Mouse (Mus musculus) gonadal fat pad, adult 2 months (tissue): Measurements from ENCODE around the gene Herpud1. TPM values are rescaled to one million over a fixed set of nuclear protein-coding genes. Genes with fewer than 3 reads are reported as not detected.

Experiments used
- DNase-seq: peaks from one replicate; pipeline ENCODE4 v3.0.0-alpha.2; 2012; ENCODE audit warnings: low read depth
- polyA plus RNA-seq: library from polyadenylated mRNA; depleted of rRNA; stranded (reverse); fragments of >200 nt; gene quantifications from 2 replicates; pipeline ENCODE4 v1.2.3, GENCODE M21; 2012; rRNA removed

Herpud1 gene
- 262 and 303 TPM in 2 replicates for polyA plus RNA-seq

GRCm38 (mm10) chr8:94386214-94387026 lies at the start of gene Herpud1:
Gene Herpud1 (plus strand): TSS chr8:94386438.
- no peak for DNase-seq

- DNase-seq, result no peak
Observed at GRCm38 (mm10) chr8:94337559-94337958, 48.7 kb upstream of the Herpud1 start.

DNA sequence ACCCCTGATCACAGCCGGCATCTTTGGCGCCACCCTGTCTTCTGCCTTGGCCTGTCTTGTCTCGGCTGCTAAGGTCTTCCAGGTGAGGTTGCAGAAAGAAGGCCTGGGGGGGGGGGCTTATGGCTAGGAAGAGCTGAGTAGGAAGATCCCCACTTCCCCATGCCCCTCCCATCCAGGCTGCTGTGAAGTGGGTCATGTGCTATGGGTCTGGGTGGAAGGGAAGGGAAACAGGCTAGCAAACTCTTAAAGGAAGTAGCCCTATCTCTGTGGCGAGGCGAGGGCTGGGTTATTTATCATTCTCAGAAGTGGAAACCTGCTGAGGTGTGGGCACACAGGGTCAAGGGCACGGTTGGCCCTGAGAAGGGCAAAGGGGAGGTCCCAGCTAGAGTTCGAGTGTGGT lies 45.4 kb upstream of the Herpud1 start:
- no peak for DNase-seq

DNA sequence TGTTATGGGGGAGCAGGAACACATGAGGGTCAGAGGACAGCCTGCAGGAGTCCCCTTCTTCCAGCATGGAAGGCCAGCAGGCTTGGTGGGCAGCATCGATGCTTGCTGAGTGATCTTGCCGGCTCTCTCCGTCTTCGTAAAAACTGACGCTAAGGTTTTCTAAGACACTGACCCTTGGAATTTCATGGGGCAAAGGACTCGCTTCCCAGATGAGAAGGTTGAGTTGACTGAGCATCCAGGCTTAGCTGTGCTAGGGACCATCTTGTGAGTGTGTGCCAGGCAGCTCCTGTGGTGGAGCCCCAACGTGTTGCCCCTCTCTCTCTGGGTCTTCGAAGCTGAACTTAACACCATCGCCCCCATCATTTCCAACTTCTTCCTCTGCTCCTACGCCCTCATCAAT lies 43.5 kb upstream of the Herpud1 start:
- no peak for DNase-seq

DNA sequence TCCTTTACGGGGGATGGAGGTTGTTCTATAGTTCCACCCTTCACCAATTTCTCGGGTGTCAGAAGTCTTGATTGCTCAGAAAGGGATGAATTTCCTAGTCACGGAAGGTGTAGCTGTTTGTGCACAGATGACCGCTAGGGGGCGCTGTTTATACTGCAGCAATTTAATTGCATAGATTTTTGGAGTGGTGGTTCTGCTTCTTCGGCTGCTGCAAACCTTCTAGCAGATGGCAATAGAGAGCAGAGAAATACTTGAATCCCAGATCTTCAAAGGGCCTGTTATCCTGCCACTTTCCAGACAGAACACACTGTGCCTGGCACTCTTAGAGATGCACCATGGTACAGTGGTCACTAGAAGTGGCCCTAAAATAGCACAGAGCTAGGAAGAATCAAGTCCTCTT lies 42.9 kb upstream of the Herpud1 start:
- DNase-seq, result no peak

GRCm38 (mm10) chr8:94343778-94344320 lies 42.4 kb upstream of the Herpud1 start:
- no peak for DNase-seq

DNA sequence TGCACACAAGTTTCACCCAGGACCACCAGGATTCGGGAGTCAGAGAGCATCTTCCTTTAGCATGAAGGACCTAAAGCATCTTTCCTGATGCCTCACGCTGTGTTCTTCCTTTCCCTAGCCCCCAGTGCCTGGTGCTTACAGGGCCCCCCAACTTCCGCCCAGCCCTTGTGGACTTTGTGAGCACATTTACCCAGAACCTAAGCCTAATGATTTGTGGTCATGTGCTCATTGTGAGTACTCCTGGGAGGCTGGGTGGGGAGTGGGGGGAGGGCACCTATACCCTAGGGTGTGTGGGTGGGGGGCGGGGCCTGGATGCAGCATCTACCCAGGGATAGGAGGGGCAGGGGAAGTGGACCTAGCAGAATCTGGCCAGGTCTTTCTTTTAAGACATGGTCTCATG lies 40.6 kb upstream of the Herpud1 start:
- DNase-seq, result no peak

- DNase-seq, result no peak
Observed at GRCm38 (mm10) chr8:94346264-94346663, 40.0 kb upstream of the Herpud1 start.

DNA sequence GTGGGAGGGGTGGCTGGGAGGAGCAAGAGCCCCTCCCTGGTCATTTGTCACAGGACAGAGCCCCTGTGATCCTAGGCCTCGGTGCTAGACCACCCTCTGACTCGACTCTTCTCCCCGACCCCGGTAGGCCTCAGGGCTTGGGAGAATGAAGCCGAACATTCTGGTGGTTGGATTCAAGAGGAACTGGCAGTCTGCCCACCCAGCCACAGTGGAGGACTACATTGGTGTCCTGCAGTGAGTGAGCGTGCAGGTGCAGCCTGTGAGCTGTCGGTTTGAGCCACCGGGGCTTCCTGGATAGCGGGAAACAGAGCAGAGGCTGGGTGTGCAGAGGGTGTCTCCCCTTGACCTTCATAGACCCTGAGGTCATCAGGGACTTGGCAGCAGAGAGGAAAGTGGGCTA lies 37.8 kb upstream of the Herpud1 start:
- DNase-seq, result no peak

DNA sequence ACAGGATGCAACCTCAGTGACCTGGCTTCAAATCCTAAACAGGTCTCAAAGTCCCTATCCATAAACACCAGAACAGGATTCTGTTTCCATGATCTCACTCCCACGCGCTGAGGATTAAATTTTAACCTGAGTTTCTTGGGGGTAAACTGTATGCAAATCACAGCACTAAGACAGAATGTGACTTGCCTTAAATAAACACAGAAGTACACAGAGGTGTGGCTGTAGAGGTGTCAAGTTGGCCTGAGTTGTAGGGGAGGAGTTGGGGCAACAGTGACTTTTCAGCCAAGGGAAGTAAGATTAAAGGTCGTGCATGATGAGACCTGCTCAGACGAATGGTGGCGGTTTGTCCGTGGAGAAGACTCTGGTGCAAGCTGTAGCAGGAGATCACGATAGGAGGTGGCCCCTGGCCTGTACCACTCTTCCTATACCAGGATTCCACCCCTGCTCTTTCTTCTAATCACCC lies 32.1 kb upstream of the Herpud1 start:
- peak; percentile 64 for DNase-seq

DNA sequence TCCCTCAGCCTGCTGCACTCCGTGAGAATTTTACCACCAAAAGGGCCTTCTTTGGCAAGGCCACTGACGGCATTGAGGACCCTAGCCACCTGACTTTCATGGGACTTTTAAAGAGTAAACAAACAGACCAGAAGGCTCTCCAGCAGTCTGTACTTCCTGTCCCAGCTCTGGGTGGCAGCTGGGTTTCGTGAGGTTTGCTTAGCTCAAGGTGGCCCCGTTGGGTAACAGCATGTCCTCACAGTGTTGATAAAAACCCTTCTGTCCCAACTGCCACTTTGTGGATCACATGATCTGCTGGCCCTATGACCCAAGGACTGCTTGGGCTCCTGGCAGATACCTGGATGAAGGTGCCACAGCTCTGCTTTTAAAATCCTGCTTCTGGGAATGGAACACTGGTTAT lies 31.7 kb upstream of the Herpud1 start:
- no peak for DNase-seq

DNA sequence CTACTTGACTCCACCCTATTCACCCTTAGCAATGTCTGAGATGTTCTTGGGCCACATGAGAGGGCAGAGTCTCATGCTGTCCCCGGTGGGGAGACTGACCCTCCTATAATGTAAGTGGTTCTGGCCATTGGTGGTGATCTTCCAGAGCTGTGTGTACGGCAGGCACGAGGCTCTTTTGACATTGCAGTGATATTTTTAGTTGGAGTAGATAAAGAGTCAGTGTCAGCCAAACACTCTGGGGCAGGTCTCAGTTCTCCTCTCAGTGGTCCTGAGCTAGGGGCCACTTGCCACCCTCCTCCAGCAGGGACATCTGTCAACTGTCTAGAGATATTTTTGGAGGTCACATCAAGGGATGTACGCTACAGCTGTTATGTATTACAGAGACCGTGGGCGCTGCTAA lies 29.0 kb upstream of the Herpud1 start:
- no peak for DNase-seq

GRCm38 (mm10) chr8:94358541-94358940 lies 27.7 kb upstream of the Herpud1 start:
- no peak for DNase-seq

- DNase-seq, result no peak
Observed at GRCm38 (mm10) chr8:94361774-94362431, 24.3 kb upstream of the Herpud1 start.

- DNase-seq, result no peak
Observed at GRCm38 (mm10) chr8:94362607-94363239, 23.5 kb upstream of the Herpud1 start.

GRCm38 (mm10) chr8:94363288-94363688 lies 22.9 kb upstream of the Herpud1 start:
- DNase-seq, result no peak

DNA sequence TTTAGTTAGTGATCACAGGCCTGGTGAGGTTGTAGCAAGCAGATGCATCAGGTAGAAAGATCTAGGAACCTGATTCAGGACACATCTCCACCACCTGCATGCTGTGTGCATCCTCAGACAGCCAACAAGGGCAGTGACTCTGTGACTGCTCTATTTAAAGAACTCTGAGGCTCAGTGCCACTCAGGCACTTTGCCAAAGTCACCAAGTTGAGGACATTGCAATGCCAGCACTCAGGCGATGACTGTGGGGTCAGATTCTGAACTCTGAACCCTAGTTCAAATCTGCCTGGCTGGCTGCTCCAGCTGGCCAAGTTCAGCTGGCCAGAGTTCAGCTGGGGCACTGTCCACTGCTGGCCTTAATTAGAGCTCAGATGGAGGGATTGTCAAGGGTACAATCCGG lies 22.3 kb upstream of the Herpud1 start:
- no peak for DNase-seq

DNA sequence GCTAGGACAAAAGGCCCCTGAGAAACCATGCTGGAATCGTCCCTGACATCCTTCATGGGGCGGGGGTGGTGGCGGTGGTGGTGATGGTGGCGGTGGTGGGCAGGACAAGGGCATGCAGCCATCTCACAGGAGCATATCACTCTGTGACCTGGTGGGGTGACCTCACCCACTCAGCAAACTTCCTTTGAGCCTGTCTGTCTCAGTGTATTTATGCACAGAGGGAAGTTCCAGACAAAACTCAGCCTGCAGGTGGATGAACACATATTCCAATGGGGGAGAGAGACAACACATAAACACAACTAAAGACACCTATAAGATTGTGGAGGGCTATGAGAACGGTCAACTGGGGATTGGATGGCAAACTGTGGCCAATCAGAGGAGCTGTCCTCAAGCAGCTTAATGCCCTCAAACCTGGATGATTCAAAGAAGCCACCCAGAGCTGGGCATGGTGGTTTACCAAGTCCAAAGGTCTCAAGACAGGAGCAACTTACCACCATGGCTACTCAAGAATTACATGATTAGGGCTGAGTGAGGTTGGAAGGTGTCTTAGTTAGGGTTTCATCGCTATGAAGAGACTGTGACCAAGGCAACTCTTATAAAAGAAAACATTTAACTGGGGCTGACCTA lies 21.4 kb upstream of the Herpud1 start:
- no peak for DNase-seq

DNA sequence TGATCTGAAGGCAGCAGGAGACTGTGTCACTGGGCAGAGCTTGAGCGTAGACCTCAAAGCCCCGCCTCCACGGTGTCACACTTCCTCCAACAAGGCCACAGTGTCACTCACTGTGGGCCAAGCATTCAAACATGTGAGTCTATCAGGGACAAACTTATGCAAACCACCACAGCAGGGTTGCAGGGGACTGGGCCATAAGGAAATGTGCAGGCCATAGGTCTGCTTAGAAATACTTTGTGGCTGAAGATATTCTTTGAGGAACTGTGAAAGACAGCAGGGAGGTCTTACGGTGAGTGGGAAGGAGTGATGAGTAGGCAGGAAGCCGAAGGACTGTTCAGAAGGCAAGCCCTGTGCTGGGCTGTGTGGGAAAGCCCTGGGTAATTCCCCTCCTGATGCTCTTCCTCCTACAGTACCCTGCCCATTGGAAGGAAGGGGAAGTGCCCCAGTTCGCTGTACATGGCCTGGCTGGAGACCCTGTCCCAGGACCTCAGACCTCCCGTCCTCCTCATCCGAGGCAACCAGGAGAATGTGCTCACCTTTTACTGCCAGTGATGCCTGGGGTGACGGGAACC lies 20.7 kb upstream of the Herpud1 start:
- no peak for DNase-seq

GRCm38 (mm10) chr8:94370839-94371238 lies 15.4 kb upstream of the Herpud1 start:
- DNase-seq, result no peak

GRCm38 (mm10) chr8:94372955-94373599 lies 13.2 kb upstream of the Herpud1 start:
- DNase-seq, result no peak
